Mouse (Mus musculus): ENCODE data around the gene Adra2c. TPM values are rescaled to one million over a fixed set of nuclear protein-coding genes. Genes with fewer than 3 reads are reported as not detected.
A peak's percentile ranks its signal among the peaks of the same experiment; 100 is the strongest.

The Adra2c gene
- 0.89 and 1.1 TPM in 2 replicates for polyA plus RNA-seq (2015; fragmentation: Nextera tagmentation; extraction: Ambion mirVana)

GRCm38 (mm10) chr5:35278019-35278418, at the start of gene Adra2c:
Gene Adra2c (plus strand): TSS chr5:35278319.
- peak within 1 kb of the TSS; percentile 75 for H3K4me2 ChIP-seq (replicated peaks)
- WGBS = 40% methylated on average over 3 of the region's 3 CpGs
- H3K4me3 ChIP-seq = peak within 1 kb of the TSS; percentile 49
- no peaks in the 10 kb centered on the region for H3K9me3 ChIP-seq
- peak within 1 kb of the TSS; percentile 52 for H3K9ac ChIP-seq (replicated peaks)
- H3K27ac ChIP-seq (replicated peaks) = peak within 1 kb of the TSS; percentile 12
- ATAC-seq (replicated peaks) = no peak
- H3K4me1 ChIP-seq = peaks cover 28% of the 10 kb centered on the region
- peaks cover 68% of the 10 kb centered on the region for H3K27me3 ChIP-seq
- no peaks in the 10 kb centered on the region for H3K36me3 ChIP-seq

DNA sequence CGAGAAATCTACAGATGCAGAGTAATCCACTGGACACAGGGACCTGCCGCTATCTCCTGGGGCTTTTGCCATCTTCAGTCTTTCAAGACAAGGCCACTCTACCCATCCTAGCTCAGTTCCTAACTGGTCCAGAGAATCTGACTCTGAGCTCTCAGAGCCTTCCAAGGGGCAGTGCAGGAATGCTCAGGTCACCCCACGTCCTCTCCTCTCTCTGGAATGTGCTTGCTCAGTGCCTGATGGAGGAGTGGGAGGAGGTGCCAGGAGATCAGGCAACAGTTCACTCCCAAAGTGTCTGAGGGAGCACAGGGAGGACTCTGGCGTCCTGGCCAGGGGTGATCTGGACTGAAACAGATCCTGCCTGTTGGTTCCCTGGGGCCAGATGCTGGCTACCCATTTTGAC, 45.0 kb upstream of the Adra2c start:
- WGBS = 83% methylated on average over 4 of the region's 4 CpGs
- no peak overlapping the region for H3K4me2 ChIP-seq (replicated peaks)
- no peaks in the 10 kb centered on the region for H3K4me1 ChIP-seq
- H3K9ac ChIP-seq (replicated peaks) = no peak overlapping the region
- no peak overlapping the region for H3K27ac ChIP-seq (replicated peaks)
- no peak for ATAC-seq (replicated peaks)
- H3K9me3 ChIP-seq = no peaks in the 10 kb centered on the region
- no peak overlapping the region for H3K4me3 ChIP-seq
- H3K36me3 ChIP-seq = no peaks in the 10 kb centered on the region
- H3K27me3 ChIP-seq = no peaks in the 10 kb centered on the region

DNA sequence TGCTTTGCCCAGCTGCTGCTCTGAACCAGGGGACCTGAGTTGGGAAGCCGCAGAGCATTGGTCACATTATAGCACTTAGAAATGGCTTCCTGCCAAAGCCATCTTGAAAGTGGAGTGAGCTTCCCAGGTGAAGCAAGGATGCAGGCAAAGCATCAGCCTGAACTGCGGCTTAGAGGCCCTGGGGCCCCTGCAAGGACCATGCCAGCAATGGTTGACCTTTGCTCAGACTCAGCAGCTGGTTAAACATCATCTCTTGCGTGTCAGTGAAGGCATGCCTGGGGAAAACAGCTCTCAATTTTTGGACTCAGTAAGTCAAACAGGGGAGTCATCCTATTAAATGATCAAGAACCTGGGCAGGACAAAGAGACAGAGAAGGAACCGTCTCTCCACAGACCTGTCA, 40.4 kb upstream of the Adra2c start:
- no peak overlapping the region for H3K4me2 ChIP-seq (replicated peaks)
- no peaks in the 10 kb centered on the region for H3K36me3 ChIP-seq
- H3K9me3 ChIP-seq = no peaks in the 10 kb centered on the region
- no peaks in the 10 kb centered on the region for H3K27me3 ChIP-seq
- ATAC-seq (replicated peaks) = no peak
- WGBS = 84% methylated on average over 4 of the region's 4 CpGs
- H3K9ac ChIP-seq (replicated peaks) = no peak overlapping the region
- H3K4me1 ChIP-seq = no peaks in the 10 kb centered on the region
- H3K27ac ChIP-seq (replicated peaks) = no peak overlapping the region
- no peak overlapping the region for H3K4me3 ChIP-seq

- no peak overlapping the region for H3K9ac ChIP-seq (replicated peaks)
- no peak overlapping the region for H3K27ac ChIP-seq (replicated peaks)
- WGBS = 82% methylated on average over 2 of the region's 2 CpGs
- no peak for ATAC-seq (replicated peaks)
- no peaks in the 10 kb centered on the region for H3K9me3 ChIP-seq
- no peaks in the 10 kb centered on the region for H3K36me3 ChIP-seq
- H3K4me2 ChIP-seq (replicated peaks) = no peak overlapping the region
- no peaks in the 10 kb centered on the region for H3K4me1 ChIP-seq
- H3K27me3 ChIP-seq = no peaks in the 10 kb centered on the region
- no peak overlapping the region for H3K4me3 ChIP-seq
These were observed 39.5 kb upstream of the Adra2c start for GRCm38 (mm10) chr5:35238627-35239026.

DNA sequence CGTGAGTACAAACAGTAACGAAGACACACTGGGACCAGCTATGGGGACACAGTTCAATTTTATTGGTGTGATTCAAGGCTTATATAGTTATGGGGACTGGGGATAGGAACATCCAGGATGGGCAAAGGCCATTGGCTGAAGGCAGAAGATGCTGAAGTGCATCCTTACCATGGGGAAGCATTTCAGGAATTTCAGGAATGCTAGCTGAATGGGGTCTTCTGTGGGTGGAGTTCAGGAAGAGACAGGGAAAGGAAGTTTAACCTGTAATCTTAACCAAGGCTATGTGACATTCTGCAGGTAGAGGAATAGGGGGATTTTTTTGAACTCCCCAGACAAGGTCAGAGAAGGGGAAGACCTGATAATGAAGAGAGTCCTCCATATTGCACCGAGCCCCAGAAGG, 36.6 kb upstream of the Adra2c start:
- no peak for ATAC-seq (replicated peaks)
- no peak overlapping the region for H3K9ac ChIP-seq (replicated peaks)

DNA sequence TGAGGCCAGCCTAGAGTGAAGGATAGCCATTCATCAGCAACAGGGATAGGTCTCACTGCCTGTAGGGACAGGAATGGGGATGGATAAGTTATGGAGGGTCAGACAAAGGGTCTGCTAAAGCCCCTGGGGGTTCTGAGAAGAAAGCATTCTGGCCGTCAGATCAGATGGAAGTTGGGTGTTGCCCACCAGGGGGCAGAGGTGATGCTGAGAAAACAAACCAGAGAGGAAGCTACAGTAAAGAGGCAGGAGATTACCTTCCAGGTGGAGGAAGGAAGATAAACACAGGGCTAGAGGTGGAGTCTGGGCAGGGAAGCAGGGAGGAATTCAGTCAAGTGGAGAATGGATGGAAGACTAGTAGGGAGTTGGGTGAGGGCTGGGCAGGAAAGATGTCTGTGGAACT, 33.9 kb upstream of the Adra2c start:
- no peak for ATAC-seq (replicated peaks)

More for the DNA sequence above, 36.6 kb upstream of the Adra2c start:
- Histone ChIP-seq H3K36me3 (no peaks in the 10 kb centered on the region), H3K4me1 (peaks cover 7% of the 10 kb centered on the region), H3K9me3 (no peaks in the 10 kb centered on the region), H3K4me2 (replicated peaks) (no peak overlapping the region), H3K27me3 (no peaks in the 10 kb centered on the region), H3K4me3 (no peak overlapping the region), H3K27ac (replicated peaks) (no peak overlapping the region)
- WGBS = 82% methylated on average over 3 of the region's 3 CpGs

GRCm38 (mm10) chr5:35245555-35246273, 32.4 kb upstream of the Adra2c start:
- WGBS = 47% methylated on average over 11 of the region's 11 CpGs
- H3K4me2 ChIP-seq (replicated peaks) = no peak overlapping the region
- H3K9ac ChIP-seq (replicated peaks) = no peak overlapping the region
- no peaks in the 10 kb centered on the region for H3K27me3 ChIP-seq
- H3K4me1 ChIP-seq = peaks cover 7% of the 10 kb centered on the region
- H3K36me3 ChIP-seq = no peaks in the 10 kb centered on the region
- no peak for ATAC-seq (replicated peaks)
- no peak overlapping the region for H3K4me3 ChIP-seq
- H3K27ac ChIP-seq (replicated peaks) = no peak overlapping the region; the same call in 1 of the 2 replicates
- H3K9me3 ChIP-seq = no peaks in the 10 kb centered on the region

More for the DNA sequence above, 33.9 kb upstream of the Adra2c start:
- 14% methylated on average over 1 of the region's 1 CpGs for WGBS
- Histone ChIP-seq H3K9ac (replicated peaks) (no peak overlapping the region), H3K9me3 (no peaks in the 10 kb centered on the region), H3K4me2 (replicated peaks) (no peak overlapping the region), H3K4me3 (no peak overlapping the region), H3K4me1 (peaks cover 7% of the 10 kb centered on the region), H3K36me3 (no peaks in the 10 kb centered on the region), H3K27ac (replicated peaks) (no peak overlapping the region), H3K27me3 (no peaks in the 10 kb centered on the region)

GRCm38 (mm10) chr5:35254964-35255716, 23.0 kb upstream of the Adra2c start:
- Histone ChIP-seq H3K36me3 (no peaks in the 10 kb centered on the region), H3K4me3 (no peak overlapping the region), H3K27me3 (no peaks in the 10 kb centered on the region), H3K9me3 (no peaks in the 10 kb centered on the region), H3K27ac (replicated peaks) (peak overlapping the region; percentile 38; the same call in 1 of the 2 replicates), H3K4me2 (replicated peaks) (no peak overlapping the region), H3K9ac (replicated peaks) (no peak overlapping the region), H3K4me1 (peaks cover 5% of the 10 kb centered on the region; the same call in 1 of the 2 replicates)
- 44% methylated on average over 5 of the region's 5 CpGs for WGBS
- ATAC-seq (replicated peaks) = peak; percentile 32; the same call in 1 of the 2 replicates

- Histone ChIP-seq H3K4me2 (replicated peaks) (no peak overlapping the region), H3K27me3 (no peaks in the 10 kb centered on the region), H3K4me1 (peaks cover 14% of the 10 kb centered on the region), H3K9ac (replicated peaks) (no peak overlapping the region), H3K36me3 (no peaks in the 10 kb centered on the region), H3K9me3 (no peaks in the 10 kb centered on the region), H3K27ac (replicated peaks) (no peak overlapping the region), H3K4me3 (no peak overlapping the region)
- ATAC-seq (replicated peaks) = no peak
- WGBS = 72% methylated on average over 4 of the region's 4 CpGs
These were observed 14.4 kb upstream of the Adra2c start for GRCm38 (mm10) chr5:35263716-35264115.

- Histone ChIP-seq H3K4me3 (no peak overlapping the region), H3K27me3 (no peaks in the 10 kb centered on the region), H3K9me3 (no peaks in the 10 kb centered on the region), H3K36me3 (no peaks in the 10 kb centered on the region), H3K27ac (replicated peaks) (peak overlapping the region; percentile 12; the same call in 1 of the 2 replicates), H3K4me1 (peaks cover 14% of the 10 kb centered on the region), H3K4me2 (replicated peaks) (no peak overlapping the region), H3K9ac (replicated peaks) (no peak overlapping the region)
- WGBS = 7% methylated on average over 7 of the region's 7 CpGs
- peak; percentile 92 for ATAC-seq (replicated peaks)
These were observed 10.6 kb upstream of the Adra2c start for GRCm38 (mm10) chr5:35267486-35267885.

DNA sequence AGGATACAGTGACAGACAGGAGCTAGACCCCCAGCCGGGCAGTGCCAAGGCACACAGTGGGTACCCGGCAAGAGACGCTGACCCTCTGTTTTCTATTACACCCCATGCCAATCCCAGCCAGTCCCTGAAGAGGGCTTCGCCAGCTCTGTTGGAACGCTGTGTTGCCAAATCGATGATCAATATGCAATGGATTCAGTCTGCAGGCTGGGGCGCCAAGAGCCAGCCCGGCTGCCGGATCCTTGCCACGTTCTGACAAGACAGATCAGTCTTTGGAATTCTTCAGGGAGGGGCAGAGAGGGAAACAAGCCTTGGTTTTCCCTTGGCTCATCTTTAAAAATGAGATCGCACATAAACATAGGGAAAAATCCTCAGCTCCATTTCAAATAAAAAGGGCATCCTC, 2.8 kb upstream of the Adra2c start:
- no peak overlapping the region for H3K9ac ChIP-seq (replicated peaks)
- H3K4me3 ChIP-seq = no peak overlapping the region
- ATAC-seq (replicated peaks) = no peak
- peaks cover 44% of the 10 kb centered on the region for H3K27me3 ChIP-seq
- no peak overlapping the region for H3K27ac ChIP-seq (replicated peaks)
- no peaks in the 10 kb centered on the region for H3K9me3 ChIP-seq
- H3K4me1 ChIP-seq = peaks cover 25% of the 10 kb centered on the region
- H3K4me2 ChIP-seq (replicated peaks) = no peak overlapping the region
- H3K36me3 ChIP-seq = no peaks in the 10 kb centered on the region
- 64% methylated on average over 11 of the region's 11 CpGs for WGBS

Measured in forebrain, embryonic 15.5 days (tissue).